Mouse (Mus musculus) adrenal gland, postnatal 10 days (tissue): ENCODE results near the gene Pik3cg. TPM values are rescaled to one million over a fixed set of nuclear protein-coding genes. Genes with fewer than 3 reads are reported as not detected.
A peak's percentile ranks its signal among the peaks of the same experiment; 100 is the strongest.

ENCODE experiments used
- DNase-seq: peaks from one replicate; pipeline ENCODE4 v3.0.0; 2021; ENCODE audit warnings: mixed read lengths
- total RNA-seq, 2 experiments: library from RNA; stranded (reverse); gene quantifications; 2 replicates each; pipeline ENCODE4 v1.2.3; 2021

Pik3cg gene
- total RNA-seq, 2 experiments from 2014 or later: 2.8 to 3.4 TPM

DNA sequence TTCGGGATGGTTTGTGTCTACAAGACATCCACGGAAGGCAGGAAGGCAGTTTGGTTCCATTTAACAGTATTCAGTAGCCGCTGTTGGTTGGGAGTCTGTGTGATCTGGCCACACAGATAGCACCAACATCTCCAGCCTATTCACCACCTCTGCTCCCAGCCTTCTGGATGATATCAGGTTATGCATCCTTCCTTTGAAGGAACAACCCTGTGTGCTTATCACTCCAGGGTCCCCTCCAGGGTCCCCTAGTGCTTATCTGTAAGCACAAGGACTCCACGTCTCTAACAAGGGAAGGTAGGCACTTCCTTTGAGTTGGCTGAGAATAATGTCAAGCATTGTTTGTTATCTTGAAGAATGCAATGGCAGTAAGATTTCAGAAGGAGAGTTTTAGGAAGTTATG, 65.3 kb downstream of the Pik3cg start:
- DNase-seq: no peak

DNA sequence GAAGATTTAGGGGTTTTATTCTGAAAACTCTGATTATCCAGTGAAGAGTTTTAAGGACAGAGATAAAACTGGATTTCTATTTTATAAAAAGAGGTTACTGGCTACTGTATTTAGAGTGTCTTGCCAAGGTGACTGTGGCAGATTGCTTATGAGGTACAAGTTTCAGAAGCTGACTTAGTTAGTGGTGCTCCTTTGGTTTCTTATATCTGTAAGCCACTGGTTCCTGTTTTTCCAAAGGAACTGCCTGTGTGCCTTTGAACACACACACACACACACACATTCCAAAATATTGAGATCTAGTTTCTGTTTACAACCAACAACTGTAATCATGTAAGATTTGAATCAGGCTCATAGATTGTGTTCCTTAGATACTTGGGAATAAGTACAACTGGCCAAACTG, 66.7 kb downstream of the Pik3cg start:
- no peak for DNase-seq

DNA sequence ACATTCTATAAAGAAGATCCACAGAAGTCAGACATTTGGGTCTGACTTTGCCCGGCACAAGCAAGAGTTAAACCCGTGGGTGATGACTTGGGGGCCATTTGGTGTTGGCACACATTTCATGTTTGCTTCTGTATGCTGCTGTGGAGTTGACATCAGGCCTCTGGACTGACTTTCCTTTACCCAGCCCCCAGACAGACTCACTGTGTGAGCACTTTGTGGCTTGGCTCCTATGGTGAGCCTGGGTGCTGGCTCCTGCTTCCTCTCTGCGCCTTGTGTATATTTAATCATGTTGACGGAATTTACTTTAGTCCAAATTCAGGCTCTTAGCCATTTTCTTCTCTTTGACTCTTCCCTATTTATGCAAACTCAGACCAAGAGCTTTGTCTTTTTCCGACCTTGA, 69.6 kb downstream of the Pik3cg start:
- no peak for DNase-seq

DNA sequence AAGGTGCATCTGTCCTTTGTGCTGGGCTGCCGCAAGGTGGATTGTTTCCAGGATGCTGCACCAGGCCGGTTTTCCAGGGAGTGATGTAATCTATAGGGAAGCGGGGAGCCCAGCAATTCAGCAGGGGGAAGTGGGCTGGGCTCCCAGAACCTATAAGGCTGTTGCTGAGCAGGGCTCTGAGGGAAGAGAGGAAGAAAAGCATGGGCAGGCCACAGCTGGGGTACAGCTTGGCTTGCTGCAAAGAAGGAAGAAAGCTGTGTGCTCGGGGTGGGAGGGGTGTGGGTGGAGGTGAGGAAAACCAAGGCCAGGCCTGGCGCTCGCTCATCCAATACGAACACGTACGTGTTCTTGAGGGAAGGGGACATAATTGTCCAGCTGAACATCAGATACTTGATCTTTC, 70.1 kb downstream of the Pik3cg start:
- no peak for DNase-seq

DNA sequence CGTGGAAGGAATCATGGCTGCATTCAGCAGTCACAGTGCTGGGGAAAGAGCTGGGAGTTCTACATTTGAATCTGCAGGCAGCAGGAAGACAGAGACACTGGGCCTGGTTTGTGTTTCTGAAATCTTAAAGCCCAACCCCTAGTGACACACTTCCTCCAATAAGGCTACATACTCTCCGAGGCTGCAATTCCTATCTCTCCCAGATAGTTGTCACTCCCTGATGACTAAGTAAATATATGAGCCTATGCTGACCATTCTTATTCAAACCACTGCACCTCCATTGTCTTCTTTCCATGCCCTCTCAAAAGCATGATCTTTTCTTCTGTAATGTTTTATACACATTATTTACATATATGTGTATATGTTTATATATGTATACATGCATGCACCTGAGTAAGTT, 70.9 kb downstream of the Pik3cg start:
- DNase-seq: no peak

DNA sequence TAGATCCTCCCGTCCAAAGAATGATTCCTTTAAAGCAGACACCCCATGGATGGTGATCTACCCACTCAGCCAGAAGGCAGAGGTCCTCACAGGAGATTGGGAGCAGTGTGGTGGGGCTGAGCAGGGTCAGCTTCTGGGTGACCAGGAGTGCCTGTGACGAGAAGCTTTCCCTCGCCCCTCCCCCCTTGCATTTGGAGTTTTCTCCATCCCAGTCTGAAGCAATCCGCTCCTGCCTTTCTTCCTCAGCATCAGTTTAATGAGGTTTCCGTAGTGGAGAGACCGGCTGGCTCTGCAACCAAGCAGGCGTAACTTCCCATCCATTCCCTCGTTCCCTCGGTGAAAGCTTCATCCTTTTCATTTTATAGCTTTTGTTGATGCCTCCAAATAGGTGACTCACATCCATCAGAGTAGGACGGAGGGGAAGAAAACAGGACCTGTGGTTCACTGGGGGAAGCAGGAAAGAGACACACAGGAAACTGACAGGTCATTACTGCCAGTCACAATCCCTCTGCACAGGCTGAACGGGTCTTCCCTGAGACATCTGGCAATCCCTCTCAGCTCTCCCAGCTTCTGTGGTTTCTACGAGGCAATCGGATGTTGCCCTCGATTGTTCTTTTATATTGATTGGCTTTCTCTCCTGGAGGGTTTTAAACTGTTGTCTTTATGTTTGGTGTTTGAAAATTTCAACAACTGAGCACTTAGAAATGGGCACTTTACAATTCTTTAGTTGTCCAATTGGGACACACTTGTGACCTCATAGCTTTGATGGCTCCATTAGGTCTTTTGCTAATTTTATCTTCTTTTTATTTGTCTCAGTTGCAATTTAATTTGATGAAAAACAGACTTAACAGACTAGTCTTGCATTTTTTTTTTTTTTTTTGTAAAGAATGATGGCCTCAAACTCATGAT, 80.6 kb downstream of the Pik3cg start:
- no peak for DNase-seq

DNA sequence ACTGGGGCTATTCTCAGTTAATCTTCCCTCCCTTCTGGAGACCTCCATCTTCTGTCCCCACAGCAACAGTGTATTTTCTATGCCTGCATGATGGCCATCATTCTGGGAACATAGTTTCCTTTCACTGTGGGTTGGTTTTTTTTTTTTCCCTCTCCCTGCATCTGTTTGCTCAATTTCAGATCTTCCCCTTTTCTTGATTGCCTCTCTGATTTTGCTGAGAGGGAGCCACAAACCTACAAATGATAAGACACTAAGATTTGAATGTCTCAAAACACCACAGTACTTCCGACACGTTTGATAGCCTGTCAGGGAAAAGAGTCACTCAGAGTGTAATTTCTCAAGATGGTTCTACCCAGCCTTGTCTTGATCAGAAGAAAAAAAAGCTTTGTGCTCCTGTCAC, 81.3 kb downstream of the Pik3cg start:
- DNase-seq: no peak

DNA sequence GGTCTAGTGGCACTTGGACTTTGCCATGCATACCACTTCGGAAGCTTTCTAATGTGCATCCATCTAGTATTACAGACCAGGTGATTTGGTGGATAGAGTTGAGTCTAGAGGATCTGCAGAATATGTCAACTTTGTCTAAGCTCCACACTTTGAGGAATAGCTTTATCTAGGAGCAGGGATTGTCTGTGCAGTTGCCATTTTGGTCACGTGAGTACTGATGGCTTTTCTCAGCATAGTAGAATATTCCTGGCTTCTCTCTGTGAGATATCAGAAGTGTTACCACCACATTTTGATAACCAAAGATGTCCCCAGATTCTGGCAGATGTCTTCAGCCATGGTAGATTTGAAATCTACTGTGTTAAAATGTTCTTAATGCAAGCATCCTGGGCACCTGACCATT, 84.0 kb downstream of the Pik3cg start:
- DNase-seq: no peak

DNA sequence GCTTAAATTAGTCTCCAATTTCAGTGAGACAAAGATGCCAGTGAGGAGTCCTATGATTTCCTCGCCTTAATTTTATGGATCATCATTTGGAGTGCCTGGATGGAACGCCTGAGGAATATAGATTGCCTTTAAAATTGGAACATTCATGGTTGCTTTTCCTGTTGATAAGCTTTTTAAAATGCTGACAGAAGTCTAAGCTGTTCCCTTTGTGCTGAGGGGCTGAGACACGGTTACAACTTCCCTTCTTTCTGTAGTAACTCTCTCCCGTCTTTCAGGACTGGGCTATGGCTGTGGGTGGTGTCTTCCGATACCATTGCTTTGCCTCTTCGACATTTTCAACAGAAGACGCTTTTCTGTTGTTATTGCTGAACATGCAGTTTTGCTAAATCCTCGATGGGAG, 84.4 kb downstream of the Pik3cg start:
- DNase-seq: no peak

DNA sequence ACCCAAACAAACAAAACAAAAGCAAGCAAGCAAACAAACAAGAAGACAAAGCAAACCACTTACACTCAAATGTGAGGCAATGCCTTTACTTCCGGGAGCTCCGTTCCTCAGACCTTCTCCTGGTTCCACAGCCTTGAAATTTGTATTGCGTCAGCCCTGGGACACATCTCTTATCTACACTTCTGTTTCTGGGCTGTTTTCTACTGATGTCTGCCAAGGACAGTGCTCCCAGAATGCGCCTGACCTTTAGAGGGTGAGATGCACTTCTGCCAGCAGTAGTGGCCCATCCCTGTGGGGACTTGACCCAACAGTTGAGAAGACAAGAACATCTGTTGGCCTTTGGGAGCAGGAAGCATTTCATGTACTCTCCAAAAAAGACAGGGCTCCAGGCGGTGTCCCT, 84.9 kb downstream of the Pik3cg start:
- peak; percentile 72 for DNase-seq

Other genes with a start within 250 kb of the Pik3cg start
- 100 to 1,000 TPM; 574 to 579 TPM for gene Prkar2b, start 147.4 kb downstream of the Pik3cg start, total RNA-seq
- gene Ccdc71l, start 170.0 kb upstream of the Pik3cg start, total RNA-seq: 10 to 100 TPM; 10.4 to 14.8 TPM